Mouse (Mus musculus) colon, adult 2 months (tissue): Measurements from ENCODE around the gene Nostrin. TPM values are rescaled to one million over a fixed set of nuclear protein-coding genes. Genes with fewer than 3 reads are reported as not detected.

Experiments used
- polyA plus RNA-seq: library from polyadenylated mRNA; depleted of rRNA; stranded (reverse); fragments of >200 nt; gene quantifications from 2 replicates; pipeline ENCODE4 v1.2.3, GENCODE M21; 2012; rRNA removed

Gene Nostrin
- 3.4 and 4.4 TPM in 2 replicates for polyA plus RNA-seq

DNA sequence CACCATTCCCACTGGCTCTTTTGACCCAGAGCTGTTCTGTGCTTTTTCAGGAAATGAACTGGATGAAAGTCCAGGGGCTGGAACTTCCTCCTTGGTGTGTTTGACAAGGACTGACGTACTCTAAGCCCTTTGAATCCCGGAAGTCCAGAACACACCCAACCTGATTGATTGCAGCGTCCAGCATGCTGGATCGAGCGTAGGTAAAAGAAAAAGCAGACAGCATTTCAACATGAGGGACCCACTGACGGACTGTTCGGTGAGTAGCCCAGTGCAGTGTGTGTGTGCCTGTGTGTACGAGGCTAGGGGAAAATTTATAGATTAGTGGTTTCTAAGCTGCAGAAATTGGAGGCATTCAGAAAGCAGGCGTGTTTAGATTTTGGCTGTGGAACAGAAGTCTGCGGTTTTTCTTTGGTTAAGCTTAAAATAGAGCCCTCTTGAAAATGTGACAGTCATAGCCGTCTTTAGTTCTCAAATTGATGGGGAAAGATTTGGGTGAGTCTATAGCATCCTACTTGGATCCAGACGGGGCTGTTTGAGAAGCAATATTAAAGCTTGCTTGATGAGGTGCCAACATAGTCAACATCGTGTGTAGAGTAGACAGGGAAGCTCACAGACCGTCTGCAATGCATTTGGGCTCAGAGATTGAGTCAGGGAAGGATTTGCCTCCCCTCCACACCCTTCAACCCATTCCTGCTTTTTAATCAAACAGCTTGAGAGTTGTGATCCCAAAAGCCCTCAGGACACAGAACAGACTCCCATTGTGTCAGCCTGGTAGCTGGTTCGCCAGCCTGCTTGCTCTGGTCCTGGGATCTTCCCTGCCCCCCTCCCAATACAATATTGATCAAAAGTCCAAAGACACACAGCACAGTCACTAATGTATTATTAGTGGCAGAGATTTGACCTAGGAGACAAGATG, at the start of gene Nostrin:
Gene Nostrin, plus strand, starts transcription at position 140 of the 916 bp plus-strand sequence.

GRCm38 (mm10) chr2:69205791-69206351, 70.3 kb downstream of the Nostrin start, which contains the start of gene Spc25:
Gene Spc25 (minus strand): TSS chr2:69206194.

GRCm38 (mm10) chr2:69210773-69211172, 75.2 kb downstream of the Nostrin start, which contains the start of gene G6pc2:
Gene G6pc2 (plus strand): TSS chr2:69211073.

Other genes starting within 250 kb of the Nostrin start
- gene Spc25, start 70.4 kb downstream of the Nostrin start, polyA plus RNA-seq: 0.61 and 1.9 TPM in 2 replicates
- 0.17 and 0.67 TPM in 2 replicates for gene G6pc2, start 75.3 kb downstream of the Nostrin start, polyA plus RNA-seq
- gene Abcb11, start 206.8 kb downstream of the Nostrin start, polyA plus RNA-seq: not detected in 2 replicates
- 2.8 and 4.0 TPM in 2 replicates for gene Dhrs9, start 244.6 kb downstream of the Nostrin start, polyA plus RNA-seq